Mouse (Mus musculus): Measurements from ENCODE around the gene Car6.

GRCm38 (mm10) chr4:150177122-150177521, 24.0 kb downstream of the Car6 start:
- TF ChIP-seq CTCF (IDR thresholded peaks at IDR 0.05) (no peak), EP300 (IDR thresholded peaks at IDR 0.05) (no peak)
